Mouse (Mus musculus) thymus, adult 2 months (tissue): ENCODE measurements around the gene Fem1b.

ENCODE experiments used
- CTCF ChIP-seq: fragments of 200-500 bp; IDR thresholded peaks from 2 replicates; pipeline ENCODE4 v1.5.1; 2012; ENCODE audit warnings: mild to moderate bottlenecking, control low read depth, low read length, moderate library complexity, borderline replicate concordance; ENCODE audit not compliant: control insufficient read depth, poor library complexity, insufficient read depth; ENCODE audit errors: extremely low read depth
- POLR2A ChIP-seq: fragments of 200-500 bp; IDR thresholded peaks from 2 replicates; pipeline ENCODE4 v1.6.1; 2012; ENCODE audit warnings: mild to moderate bottlenecking, low read length, control low read depth, moderate library complexity; ENCODE audit not compliant: control insufficient read depth, poor library complexity, insufficient read depth; ENCODE audit errors: extremely low read depth

DNA sequence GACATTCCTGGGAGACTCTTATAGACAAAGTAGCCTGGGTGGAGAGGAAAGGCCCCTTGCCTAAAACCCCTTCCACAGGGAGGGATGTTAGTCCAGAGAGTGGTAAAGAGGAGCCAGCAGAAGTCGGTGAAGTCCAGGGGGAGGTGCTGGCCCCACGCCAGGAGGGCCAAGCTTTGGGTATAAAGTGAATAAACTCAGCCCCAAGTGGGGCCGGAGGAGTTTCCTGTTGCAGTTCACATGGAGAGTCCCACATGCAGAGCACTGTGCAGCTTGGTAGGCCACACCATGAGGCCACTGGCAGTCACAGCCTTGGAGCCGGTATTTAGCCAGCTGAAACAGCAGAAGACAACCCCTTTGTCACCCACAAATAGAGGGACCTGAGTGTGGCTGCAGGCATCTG, 42.7 kb upstream of the Fem1b start:
- TF ChIP-seq POLR2A (no peak), CTCF (no peak)
